Mouse (Mus musculus) liver, adult 2 months (tissue): Measurements from ENCODE around the gene Uba7.

Experiments
- CTCF ChIP-seq: fragments of 200-500 bp; IDR thresholded peaks from 2 replicates; pipeline ENCODE4 v1.5.1; 2011; ENCODE audit warnings: low read depth, low read length, control low read depth
- POLR2A ChIP-seq: fragments of 200-500 bp; IDR thresholded peaks from 2 replicates; pipeline ENCODE4 v1.6.1; 2011; ENCODE audit warnings: low read length, control low read depth; ENCODE audit not compliant: insufficient read depth; ENCODE audit errors: extremely low read depth

- no peak for TF ChIP-seq CTCF
- no peak for TF ChIP-seq POLR2A
Observed at GRCm38 (mm10) chr9:107981684-107982605, 6.6 kb downstream of the Uba7 start.
